Mouse (Mus musculus) heart, embryonic 14.5 days (tissue): ENCODE results near the gene Nrtn. TPM values are rescaled to one million over a fixed set of nuclear protein-coding genes. Genes with fewer than 3 reads are reported as not detected.

Experiments used
- ATAC-seq: fragments of 200-750 bp; cut with Nextera tagmentation; 2 replicates; pipeline ENCODE4 v1.8.0; 2017; ENCODE audit warnings: low read depth, moderate TSS enrichment; ENCODE audit not compliant: insufficient number of reproducible peaks, insufficient read depth, low FRiP score
- H3K27ac ChIP-seq, 2 experiments: fragments of 200-500 bp in 1 of 2; fragments of 300-500 bp in 1 of 2; sonication (generic) in 1 of 2; replicated peaks in 1 of 2; 2 replicates each; pipeline ENCODE4 v1.5.1; 2012 to 2014; ENCODE audit warnings: low read depth in 2 of 2, low read length in 2 of 2, control low read depth in 1 of 2, mild to moderate bottlenecking in 1 of 2, mixed read lengths in 1 of 2; ENCODE audit not compliant: control insufficient read depth in 1 of 2, insufficient read depth in 1 of 2
- H3K27me3 ChIP-seq: fragments of 300-500 bp; sonication (generic); 2 replicates; pipeline ENCODE4 v1.6.1; 2014; ENCODE audit warnings: mild to moderate bottlenecking, low read length, control low read depth; ENCODE audit not compliant: control insufficient read depth, insufficient read depth
- H3K36me3 ChIP-seq: fragments of 300-500 bp; sonication (generic); 2 replicates; pipeline ENCODE4 v1.6.1; 2014; ENCODE audit warnings: mild to moderate bottlenecking, control low read depth, low read length, mixed read lengths; ENCODE audit not compliant: control insufficient read depth, insufficient read depth
- H3K4me1 ChIP-seq, 2 experiments: fragments of 200-500 bp in 1 of 2; fragments of 300-500 bp in 1 of 2; sonication (generic) in 1 of 2; 2 replicates each; pipeline ENCODE4 v1.6.1; 2012 to 2014; ENCODE audit warnings: low read length in 2 of 2, control low read depth in 1 of 2, mixed read lengths in 1 of 2; ENCODE audit not compliant: control insufficient read depth in 2 of 2, insufficient read depth in 2 of 2
- H3K4me2 ChIP-seq: fragments of 300-500 bp; sonication (generic); 2 replicates; pipeline ENCODE4 v1.6.1; 2014; ENCODE audit warnings: mild to moderate bottlenecking, low read length
- H3K4me3 ChIP-seq, 2 experiments: fragments of 200-500 bp in 1 of 2; fragments of 300-500 bp in 1 of 2; sonication (generic) in 1 of 2; 2 replicates each; pipeline ENCODE4 v1.5.1; 2012 to 2014; ENCODE audit warnings: low read length in 2 of 2, mild to moderate bottlenecking in 2 of 2, control low read depth in 1 of 2, low read depth in 1 of 2, moderate library complexity in 1 of 2; ENCODE audit not compliant: control insufficient read depth in 1 of 2, insufficient read depth in 1 of 2
- H3K9ac ChIP-seq: fragments of 300-500 bp; sonication (generic); 2 replicates; pipeline ENCODE4 v1.6.1; 2014; ENCODE audit warnings: mild to moderate bottlenecking, low read length
- H3K9me3 ChIP-seq: fragments of 300-500 bp; sonication (generic); 2 replicates; pipeline ENCODE4 v1.6.1; 2016; ENCODE audit warnings: low read length, control low read depth; ENCODE audit not compliant: control insufficient read depth
- whole genome bisulfite sequencing: fragments of 180-500 bp; shearing (Covaris S2); extraction: QIAGEN DNeasy Blood & Tissue Kit; methylation state at CpG from one replicate; pipeline ENCODE4 v1.1.7; 2014; 5-methylcytosine and 5-hydroxymethylcytosine counted together
- polyA plus RNA-seq: library from polyadenylated mRNA; unstranded; fragments of >200 nt; fragmentation: Nextera tagmentation; extraction: Ambion mirVana; gene quantifications from 2 replicates; pipeline ENCODE4 v1.2.1, GENCODE M21; 2014

The Nrtn gene
- polyA plus RNA-seq, 1 experiment from 2014 or later: 31.5 TPM

DNA sequence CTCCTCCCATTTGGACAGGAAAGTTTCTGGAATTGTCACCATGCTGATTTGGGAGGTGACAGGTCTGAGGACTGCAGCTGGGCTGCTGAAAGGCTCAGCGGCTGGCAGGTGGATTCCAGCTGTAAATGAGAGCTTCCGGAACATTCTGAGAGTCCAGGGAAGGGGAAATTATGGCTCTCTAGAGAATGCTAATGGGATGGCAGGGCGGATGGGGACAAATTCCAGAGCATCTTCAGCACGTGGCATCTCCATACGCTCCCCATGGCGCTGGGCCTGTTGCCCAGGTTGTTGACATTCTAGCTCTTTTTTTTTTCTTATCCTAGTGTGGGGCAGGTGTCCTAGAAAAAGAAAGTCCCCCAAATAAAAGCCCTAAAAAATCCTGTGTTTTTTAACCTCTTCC lies 28.2 kb downstream of the Nrtn start:
- Histone ChIP-seq H3K27me3 (peaks cover 3% of the 10 kb centered on the region), H3K4me2 (no peak overlapping the region), H3K36me3 (peaks cover 4% of the 10 kb centered on the region; the same call in 1 of the 2 replicates), H3K9ac (no peak overlapping the region), H3K9me3 (0 out of 2 replicates have a peak, but pooled peaks cover 3% of the 10 kb centered on the region), H3K27ac (peak overlapping the region in 1 of 2 experiments; percentile 65; a peak in 2 of 4 replicates), H3K4me3 (no peak overlapping the region), H3K4me1 (peaks cover 25 to 31% of the 10 kb centered on the region in 2 experiments)
- 43% methylated on average over 6 of the region's 6 CpGs for WGBS
- no peak for ATAC-seq

GRCm38 (mm10) chr17:56728117-56728516 lies 29.2 kb downstream of the Nrtn start:
- Histone ChIP-seq H3K36me3 (peaks cover 14% of the 10 kb centered on the region), H3K27me3 (peaks cover 2% of the 10 kb centered on the region), H3K4me2 (peak overlapping the region; percentile 34), H3K27ac (peak overlapping the region; percentile 65 to 71), H3K4me1 (peaks cover 25 to 35% of the 10 kb centered on the region in 2 experiments), H3K9me3 (0 out of 2 replicates have a peak, but pooled peaks cover 3% of the 10 kb centered on the region), H3K4me3 (peak overlapping the region in 1 of 2 experiments; percentile 6; a peak in 1 of 4 replicates), H3K9ac (peak overlapping the region; percentile 44; the same call in 1 of the 2 replicates)
- WGBS: 10% methylated on average over 12 of the region's 12 CpGs
- peak; percentile 64 for ATAC-seq

GRCm38 (mm10) chr17:56727659-56728058 lies 29.7 kb downstream of the Nrtn start:
- H3K27ac ChIP-seq: peak overlapping the region; percentile 65 to 71
- WGBS: 12% methylated on average over 12 of the region's 12 CpGs
- 0 out of 2 replicates have a peak, but pooled peaks cover 3% of the 10 kb centered on the region for H3K9me3 ChIP-seq
- H3K27me3 ChIP-seq: no peaks in the 10 kb centered on the region
- peaks cover 18% of the 10 kb centered on the region for H3K36me3 ChIP-seq
- peak overlapping the region; percentile 44; the same call in 1 of the 2 replicates for H3K9ac ChIP-seq
- H3K4me3 ChIP-seq: peak overlapping the region in 1 of 2 experiments; percentile 6; a peak in 1 of 4 replicates
- ATAC-seq: peak; percentile 29; the same call in 1 of the 2 replicates
- peak overlapping the region; percentile 34 for H3K4me2 ChIP-seq
- peaks cover 25 to 36% of the 10 kb centered on the region in 2 experiments for H3K4me1 ChIP-seq

DNA sequence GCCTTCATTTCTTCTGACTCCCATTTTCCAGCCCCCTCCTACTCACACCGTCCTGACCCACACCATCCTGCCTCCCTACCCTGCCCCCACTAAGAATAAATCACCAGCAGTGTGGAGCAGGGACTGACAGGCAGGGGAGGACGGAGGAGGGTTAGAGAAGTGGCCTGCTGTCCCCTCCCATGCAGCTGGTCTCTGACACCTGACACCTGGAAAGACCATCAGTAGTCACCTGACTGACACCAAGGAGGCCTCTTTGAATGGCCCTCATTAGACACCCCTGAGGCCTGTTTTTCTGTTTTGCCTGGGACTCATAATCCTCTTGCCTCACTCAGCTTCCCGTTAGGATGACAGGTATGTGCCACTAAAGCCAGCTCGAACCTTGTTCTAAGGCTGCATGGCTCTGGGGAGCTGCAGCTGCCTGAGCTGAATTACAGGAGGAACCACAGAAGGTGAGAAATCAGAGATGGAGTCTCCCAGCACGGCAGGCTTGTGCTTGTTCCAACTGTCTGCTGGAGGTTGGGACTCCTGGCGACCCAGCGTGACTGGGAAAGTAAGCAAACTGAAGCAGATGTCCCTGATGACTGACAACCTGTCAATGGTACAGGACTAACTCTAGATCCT lies 30.2 kb downstream of the Nrtn start:
- no peaks in the 10 kb centered on the region for H3K27me3 ChIP-seq
- H3K4me1 ChIP-seq: peaks cover 25 to 36% of the 10 kb centered on the region in 2 experiments
- ATAC-seq: no peak
- peaks cover 24% of the 10 kb centered on the region for H3K36me3 ChIP-seq
- H3K9me3 ChIP-seq: 0 out of 2 replicates have a peak, but pooled peaks cover 3% of the 10 kb centered on the region
- H3K4me2 ChIP-seq: peak overlapping the region; percentile 34
- no peak overlapping the region for H3K4me3 ChIP-seq
- H3K27ac ChIP-seq: peak overlapping the region; percentile 18 to 65
- peak overlapping the region; percentile 44; the same call in 1 of the 2 replicates for H3K9ac ChIP-seq
- 13% methylated on average over 7 of the region's 7 CpGs for WGBS

- Histone ChIP-seq H3K27me3 (no peaks in the 10 kb centered on the region), H3K9ac (0 out of 2 replicates have a peak overlapping the region, but pooled peaks have one; percentile 21), H3K4me3 (no peak overlapping the region), H3K9me3 (0 out of 2 replicates have a peak, but pooled peaks cover 3% of the 10 kb centered on the region), H3K27ac (no peak overlapping the region), H3K4me2 (no peak overlapping the region), H3K4me1 (peaks cover 18 to 36% of the 10 kb centered on the region in 2 experiments), H3K36me3 (peaks cover 46% of the 10 kb centered on the region)
- 80% methylated on average over 11 of the region's 11 CpGs for WGBS
- ATAC-seq: no peak
Measured at GRCm38 (mm10) chr17:56723419-56724161, 33.7 kb downstream of the Nrtn start.

DNA sequence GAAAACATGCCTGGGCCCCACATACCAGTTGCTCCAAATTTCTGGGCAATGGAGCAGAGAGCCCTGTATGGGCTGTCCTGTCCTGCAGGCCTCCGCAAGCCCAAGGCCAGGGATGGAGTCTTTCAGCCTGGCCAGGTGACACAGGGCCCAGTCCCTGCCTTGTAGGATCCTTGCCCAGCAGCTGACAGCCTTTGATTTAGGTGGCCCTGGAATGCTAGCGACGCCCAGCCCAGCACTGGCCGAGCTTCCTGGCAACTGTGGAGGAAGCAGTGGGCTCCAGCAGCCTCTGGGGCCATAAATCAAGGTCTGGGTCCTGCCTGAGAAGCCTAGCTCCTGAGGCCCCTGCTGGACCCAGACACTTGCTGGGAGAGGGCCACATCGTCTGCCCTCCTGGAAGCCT lies 34.9 kb downstream of the Nrtn start:
- H3K4me2 ChIP-seq: no peak overlapping the region
- peaks cover 46% of the 10 kb centered on the region for H3K36me3 ChIP-seq
- no peak overlapping the region for H3K27ac ChIP-seq
- H3K9ac ChIP-seq: peak overlapping the region; percentile 21; the same call in 1 of the 2 replicates
- H3K9me3 ChIP-seq: 0 out of 2 replicates have a peak, but pooled peaks cover 3% of the 10 kb centered on the region
- ATAC-seq: no peak
- H3K27me3 ChIP-seq: no peaks in the 10 kb centered on the region
- WGBS: 88% methylated on average over 5 of the region's 5 CpGs
- H3K4me3 ChIP-seq: no peak overlapping the region
- peaks cover 9 to 29% of the 10 kb centered on the region in 2 experiments for H3K4me1 ChIP-seq

DNA sequence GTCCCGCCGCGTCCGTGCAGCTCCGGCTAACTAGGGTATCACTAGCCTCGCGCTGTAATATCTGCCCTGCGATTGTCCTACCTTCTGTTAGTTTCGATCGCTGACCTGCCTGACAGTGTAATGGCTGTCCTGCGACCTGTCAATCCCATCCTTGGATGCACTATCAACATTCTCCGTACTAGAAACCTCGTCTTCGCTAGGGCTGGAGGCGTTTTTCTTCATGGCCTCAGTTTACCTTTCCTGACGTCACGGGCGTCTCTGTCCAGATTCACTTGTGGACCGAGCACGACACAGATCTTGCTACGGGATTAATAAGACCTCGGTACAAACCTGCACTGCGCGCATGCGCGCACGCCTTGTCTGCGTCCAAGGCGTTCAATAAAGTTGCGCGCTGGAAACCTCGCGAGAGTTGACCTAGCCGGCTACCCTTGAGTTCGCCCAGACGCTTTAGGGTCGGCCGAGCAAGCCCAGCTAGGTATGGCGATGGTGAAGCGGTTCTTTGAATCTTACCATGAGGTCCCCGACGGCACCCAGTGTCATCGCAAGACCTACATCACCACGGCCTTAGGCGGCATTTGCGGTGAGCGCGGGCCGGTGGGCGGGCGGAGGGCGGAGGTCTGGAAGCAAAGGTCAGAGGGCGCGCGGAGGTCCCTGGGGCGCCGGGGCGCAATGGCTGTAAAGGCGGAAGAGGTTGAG lies 39.8 kb downstream of the Nrtn start, which contains the start of the genes Ndufa11 and Vmac:
TSS of gene Ndufa11 (plus strand) at position 405 of the 696 bp plus-strand sequence.
TSS of gene Vmac (minus strand) at position 660 of the 696 bp plus-strand sequence.
- peaks cover 3 to 26% of the 10 kb centered on the region in 2 experiments; a peak in 3 of 4 replicates for H3K4me1 ChIP-seq
- peak within 1 kb of the TSS; percentile 73 for H3K4me3 ChIP-seq
- peak within 1 kb of the TSS; percentile 71 to 78 for H3K27ac ChIP-seq
- ATAC-seq: peak; percentile 68
- H3K36me3 ChIP-seq: peaks cover 31% of the 10 kb centered on the region
- H3K9ac ChIP-seq: peak within 1 kb of the TSS; percentile 91
- H3K27me3 ChIP-seq: no peaks in the 10 kb centered on the region
- under 1% methylated on average over 59 of the region's 59 CpGs for WGBS
- H3K4me2 ChIP-seq: peak within 1 kb of the TSS; percentile 81
- no peaks in the 10 kb centered on the region for H3K9me3 ChIP-seq
